Mouse (Mus musculus) bone marrow, adult 2 months (tissue): ENCODE data around the gene Kifc1. TPM values are rescaled to one million over a fixed set of nuclear protein-coding genes. Genes with fewer than 3 reads are reported as not detected.

Source experiments
- H3K27ac ChIP-seq: fragments of 200-500 bp; 2 replicates; pipeline ENCODE4 v1.5.1; 2012; ENCODE audit warnings: low read depth, mild to moderate bottlenecking, control low read depth, inconsistent platforms, low read length; ENCODE audit not compliant: control insufficient read depth, poor library complexity, insufficient read depth
- H3K4me1 ChIP-seq: fragments of 200-500 bp; 2 replicates; pipeline ENCODE4 v1.6.1; 2011; ENCODE audit warnings: low read length; ENCODE audit not compliant: control insufficient read depth, insufficient read depth
- H3K4me3 ChIP-seq: fragments of 200-500 bp; replicated peaks from 2 replicates; pipeline ENCODE3; 2011; ENCODE audit warnings: mild to moderate bottlenecking, low read depth, low read length, control low read depth; ENCODE audit not compliant: control insufficient read depth
- CTCF ChIP-seq: fragments of 200-500 bp; IDR thresholded peaks from 2 replicates; pipeline ENCODE4 v1.5.1; 2011; ENCODE audit warnings: low read length, control low read depth; ENCODE audit not compliant: control insufficient read depth, insufficient read depth
- POLR2A ChIP-seq: fragments of 200-500 bp; IDR thresholded peaks from 2 replicates; pipeline ENCODE4 v1.6.1; 2011; ENCODE audit warnings: low read depth, mild to moderate bottlenecking, control low read depth, low read length, borderline replicate concordance; ENCODE audit not compliant: control insufficient read depth
- WGBS: fragments of 180-500 bp; shearing (Covaris S2); methylation state at CpG from one replicate; pipeline ENCODE4 v1.1.7; 2018; 5-methylcytosine and 5-hydroxymethylcytosine counted together
- polyA plus RNA-seq: library from polyadenylated mRNA; stranded (reverse); fragments of >200 nt; gene quantifications from 2 replicates; pipeline ENCODE4 v1.2.4, GENCODE M21; 2011; ENCODE audit warnings: low replicate concordance; ENCODE audit not compliant: missing spikeins, insufficient read depth, insufficient read length

The Kifc1 gene
- 358 and 477 TPM in 2 replicates for polyA plus RNA-seq

DNA sequence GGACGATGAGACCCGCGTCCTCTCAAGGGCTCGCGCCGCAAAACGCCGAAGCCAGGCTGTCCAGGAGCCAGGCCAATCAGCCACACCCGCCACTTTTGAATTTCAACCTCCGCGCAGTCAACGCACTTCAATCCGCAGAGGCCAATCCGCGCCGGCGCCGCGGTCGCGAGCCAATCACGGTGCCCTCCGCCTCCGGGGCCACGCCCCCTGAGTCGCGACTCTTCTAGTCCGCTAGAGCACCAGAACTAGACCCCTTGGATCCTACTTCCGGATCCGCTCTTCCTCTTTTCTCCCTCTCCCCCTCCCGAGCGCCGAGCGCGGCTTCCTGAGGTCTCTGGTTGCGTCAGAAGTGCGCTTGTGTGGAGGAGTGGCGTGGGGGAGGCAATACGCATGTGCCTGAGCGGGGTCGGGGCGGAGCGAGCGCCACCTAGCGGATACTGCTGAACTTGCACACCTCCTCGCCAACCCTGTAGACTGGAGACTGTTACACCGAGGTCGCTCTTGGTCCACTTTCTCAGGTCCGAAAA is at the start of gene Kifc1:
TSS of gene Kifc1 (minus strand) at position 129 of the 527 bp plus-strand sequence.
- WGBS = 1% methylated on average over 49 of the region's 49 CpGs
- Histone ChIP-seq H3K4me1 (no peaks in the 10 kb centered on the region; the same call in 1 of the 2 replicates), H3K4me3 (peak within 1 kb of the TSS; percentile 99), H3K27ac (peak within 1 kb of the TSS; percentile 81)
- TF ChIP-seq CTCF (peak; percentile 99), POLR2A (peak; percentile 85; the same call in 1 of the 2 replicates)

DNA sequence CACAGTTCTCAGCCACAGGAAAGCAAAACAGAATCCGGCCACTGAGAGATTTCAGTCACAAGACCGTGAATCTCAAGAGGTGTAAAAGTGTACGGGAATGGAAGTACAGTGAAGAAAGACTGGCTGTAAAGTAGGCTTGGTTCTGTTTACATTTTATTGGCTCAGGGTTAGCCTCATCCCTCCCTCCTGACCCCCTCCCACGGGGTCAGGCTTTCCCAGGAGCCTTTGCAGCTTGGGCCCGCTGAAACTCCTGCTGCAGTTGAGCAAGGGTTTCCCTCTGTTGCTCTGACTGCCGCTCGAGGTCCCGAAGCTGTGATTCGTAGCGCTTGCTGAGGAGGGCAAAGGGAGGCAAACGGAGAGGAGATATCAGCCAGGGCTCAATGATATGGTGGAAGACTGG is 48.3 kb upstream of the Kifc1 start:
- TF ChIP-seq POLR2A = no peak
- no peak for TF ChIP-seq CTCF
- 67% methylated on average over 11 of the region's 11 CpGs for WGBS
- Histone ChIP-seq H3K4me1 (no peaks in the 10 kb centered on the region; the same call in 1 of the 2 replicates), H3K27ac (no peak overlapping the region), H3K4me3 (no peak overlapping the region)

DNA sequence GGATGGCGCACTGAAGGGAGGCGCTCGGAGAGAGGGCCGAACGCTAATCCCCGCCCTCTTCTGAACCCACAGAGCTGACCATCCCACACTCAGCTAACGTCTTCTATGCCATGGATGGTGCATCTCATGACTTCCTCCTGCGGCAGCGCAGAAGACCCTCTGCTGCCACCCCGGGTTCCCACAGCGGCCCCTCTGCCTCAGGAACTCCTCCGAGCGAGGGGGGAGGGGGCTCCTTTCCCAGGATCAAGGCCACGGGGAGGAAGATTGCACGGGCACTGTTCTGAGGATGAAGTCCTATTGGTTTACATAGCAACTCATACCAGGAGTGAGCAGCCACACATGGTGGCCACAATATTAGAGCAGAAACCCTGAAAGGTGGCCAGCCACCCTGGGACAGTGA is 46.5 kb upstream of the Kifc1 start:
- TF ChIP-seq POLR2A = no peak
- no peak overlapping the region; the same call in 1 of the 2 replicates for H3K27ac ChIP-seq
- H3K4me1 ChIP-seq = no peaks in the 10 kb centered on the region; the same call in 1 of the 2 replicates
- 90% methylated on average over 15 of the region's 15 CpGs for WGBS
- no peak overlapping the region for H3K4me3 ChIP-seq

DNA sequence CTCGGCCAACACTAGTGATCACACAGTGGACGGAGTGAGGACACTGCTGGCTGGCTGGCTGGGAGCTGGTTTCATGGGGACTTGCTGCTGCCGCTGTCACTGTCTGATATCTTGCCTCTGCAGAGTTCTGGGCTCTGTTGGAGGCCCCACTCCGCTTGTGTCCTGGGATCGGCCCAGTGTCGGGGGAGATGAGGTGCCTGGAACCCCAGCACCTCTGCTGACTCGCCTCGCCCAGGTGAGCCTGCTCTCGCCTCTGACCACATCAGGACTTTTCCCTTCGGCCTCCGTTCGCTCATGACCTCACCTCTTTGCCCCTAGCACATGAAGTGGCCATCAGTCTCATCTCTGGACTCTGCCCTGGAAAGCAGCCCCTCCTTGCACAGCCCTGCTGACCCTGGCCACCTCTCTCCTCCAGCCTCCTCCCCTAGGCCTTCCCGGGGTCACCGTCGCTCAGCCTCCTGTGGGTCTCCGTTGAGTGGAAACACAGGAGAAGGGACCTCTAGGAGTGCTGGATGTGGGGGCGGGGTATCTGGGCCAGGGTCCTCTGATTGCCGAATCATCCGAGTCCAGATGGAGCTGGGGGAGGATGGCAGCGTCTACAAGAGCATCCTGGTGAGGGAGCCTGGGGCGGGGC is 45.1 kb upstream of the Kifc1 start:
- H3K4me3 ChIP-seq = no peak overlapping the region
- no peaks in the 10 kb centered on the region; the same call in 1 of the 2 replicates for H3K4me1 ChIP-seq
- no peak overlapping the region for H3K27ac ChIP-seq
- WGBS = 92% methylated on average over 21 of the region's 21 CpGs
- TF ChIP-seq POLR2A (no peak), CTCF (no peak)

DNA sequence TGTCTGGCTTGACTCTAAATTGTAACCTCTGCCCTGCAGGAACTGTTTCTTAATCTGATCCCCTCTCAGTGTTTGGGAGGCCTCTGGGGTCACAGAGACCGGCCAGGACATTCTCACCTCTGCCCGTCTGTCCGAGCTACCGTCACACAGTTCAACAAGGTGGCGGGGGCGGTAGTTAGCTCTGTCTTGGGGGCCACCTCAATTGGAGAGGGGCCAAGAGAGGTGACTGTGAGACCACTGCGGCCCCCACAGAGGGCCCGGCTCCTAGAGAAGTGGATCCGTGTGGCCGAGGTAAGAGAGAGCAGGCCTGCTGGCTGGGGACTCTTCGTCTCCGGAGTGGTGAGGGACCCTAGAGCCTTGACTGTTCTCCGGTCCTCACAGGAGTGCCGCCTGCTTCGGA is 42.5 kb upstream of the Kifc1 start:
- Histone ChIP-seq H3K4me3 (no peak overlapping the region), H3K4me1 (no peaks in the 10 kb centered on the region; the same call in 1 of the 2 replicates), H3K27ac (no peak overlapping the region)
- WGBS = 96% methylated on average over 15 of the region's 15 CpGs
- no peak for TF ChIP-seq POLR2A
- TF ChIP-seq CTCF = no peak

DNA sequence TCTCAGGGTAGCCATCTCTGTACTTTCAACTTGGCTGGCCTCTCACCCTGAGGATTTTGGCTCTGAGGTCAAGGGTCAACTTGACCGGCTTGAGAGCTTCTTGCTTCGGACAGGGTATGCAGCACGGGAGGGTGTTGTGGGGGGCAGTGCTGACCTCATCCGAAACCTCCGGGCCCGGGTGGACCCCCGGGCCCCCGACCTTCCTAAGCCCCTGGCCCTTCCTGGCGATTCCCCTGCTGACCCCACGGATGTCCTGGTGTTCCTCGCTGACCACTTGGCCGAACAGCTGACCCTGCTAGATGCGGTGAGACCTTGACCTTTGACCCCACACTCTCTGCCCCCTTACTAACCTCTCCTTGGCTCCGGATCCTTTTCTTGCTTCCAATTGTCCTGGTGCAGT is 42.0 kb upstream of the Kifc1 start:
- Histone ChIP-seq H3K4me3 (no peak overlapping the region), H3K27ac (no peak overlapping the region), H3K4me1 (no peaks in the 10 kb centered on the region; the same call in 1 of the 2 replicates)
- TF ChIP-seq CTCF (no peak), POLR2A (no peak)
- 92% methylated on average over 14 of the region's 14 CpGs for WGBS

DNA sequence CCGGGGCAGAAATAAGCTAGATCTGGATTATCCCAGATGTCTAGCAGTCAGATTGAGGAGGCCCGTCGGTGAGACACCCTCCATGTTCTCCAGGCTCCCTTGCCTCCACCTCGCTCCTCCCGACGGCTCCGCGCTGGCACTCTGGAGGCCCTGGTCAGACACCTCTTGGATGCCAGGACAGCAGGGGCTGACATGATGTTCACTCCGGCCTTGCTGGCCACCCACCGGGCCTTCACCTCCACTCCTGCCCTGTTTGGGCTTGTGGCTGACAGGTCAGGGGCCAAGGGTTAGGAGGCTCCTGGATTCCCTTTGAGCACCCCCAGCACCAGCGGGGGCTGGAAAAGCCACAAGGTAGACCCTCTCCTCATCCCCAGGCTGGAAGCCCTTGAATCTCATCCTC is 41.5 kb upstream of the Kifc1 start:
- H3K27ac ChIP-seq = no peak overlapping the region
- TF ChIP-seq CTCF = no peak
- TF ChIP-seq POLR2A = no peak
- 89% methylated on average over 11 of the region's 11 CpGs for WGBS
- H3K4me1 ChIP-seq = no peaks in the 10 kb centered on the region; the same call in 1 of the 2 replicates
- H3K4me3 ChIP-seq = no peak overlapping the region

DNA sequence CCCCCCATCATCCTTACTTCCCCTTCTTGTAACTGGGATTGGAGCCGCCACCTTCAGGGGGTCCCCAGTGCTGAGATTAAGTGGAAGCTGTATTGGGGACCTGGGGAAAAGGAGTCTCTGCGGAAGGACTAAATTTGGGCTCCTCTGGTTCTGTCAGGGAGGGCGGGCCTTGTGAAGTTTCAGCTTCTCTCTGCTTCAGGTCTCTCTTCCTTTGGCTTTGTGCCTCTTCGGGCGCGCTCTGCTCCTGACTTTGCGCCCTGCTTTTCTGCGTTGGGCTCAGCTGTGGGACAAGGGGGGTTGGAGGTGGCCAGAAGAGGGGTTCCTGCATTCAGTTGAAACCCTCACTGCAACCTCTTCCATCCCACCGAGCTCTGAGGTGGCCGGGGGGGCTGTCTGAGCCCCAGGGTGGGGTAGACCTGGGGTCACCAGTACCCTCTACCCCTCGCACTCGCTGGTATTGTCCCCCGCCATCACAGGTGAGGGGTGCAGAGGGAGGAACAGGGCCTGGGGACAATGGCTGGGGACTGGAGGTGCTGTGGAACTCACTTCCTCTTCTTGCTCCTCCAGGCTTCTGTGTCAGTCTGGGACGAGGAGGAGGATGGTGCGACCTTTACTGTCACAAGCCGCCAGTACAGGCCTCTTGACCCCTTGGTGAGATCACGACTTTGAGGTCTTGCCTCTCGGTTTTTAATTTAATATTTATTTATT is 40.9 kb upstream of the Kifc1 start:
- no peak for TF ChIP-seq POLR2A
- no peak for TF ChIP-seq CTCF
- WGBS = 25% methylated on average over 18 of the region's 18 CpGs
- H3K27ac ChIP-seq = peak overlapping the region; percentile 99

More for the DNA sequence above, 40.9 kb upstream of the Kifc1 start:
- H3K4me3 ChIP-seq = peak overlapping the region; percentile 93
- H3K4me1 ChIP-seq = no peaks in the 10 kb centered on the region; the same call in 1 of the 2 replicates
